Mouse (Mus musculus): ENCODE measurements around the gene Adgrf3.

Adgrf3 gene

GRCm38 (mm10) chr5:30201521-30201920 lies 4.0 kb downstream of the Adgrf3 start:
- no peak for DNase-seq (ENCODE audit: low spot score)

GRCm38 (mm10) chr5:30198257-30198656 lies 7.3 kb downstream of the Adgrf3 start:
- no peak for DNase-seq (ENCODE audit: low spot score)

GRCm38 (mm10) chr5:30195340-30195739 lies 10.2 kb downstream of the Adgrf3 start:
- DNase-seq (ENCODE audit: low spot score): no peak

GRCm38 (mm10) chr5:30192452-30192851 lies 13.1 kb downstream of the Adgrf3 start:
- no peak for DNase-seq (ENCODE audit: low spot score)

GRCm38 (mm10) chr5:30187687-30188485 lies 17.6 kb downstream of the Adgrf3 start:
- no peak for DNase-seq (ENCODE audit: low spot score)

- DNase-seq (ENCODE audit: low spot score): no peak
Measured at GRCm38 (mm10) chr5:30175811-30176210, 29.7 kb downstream of the Adgrf3 start.

- DNase-seq (ENCODE audit: low spot score): no peak
Measured at GRCm38 (mm10) chr5:30172931-30173692, 32.4 kb downstream of the Adgrf3 start.

GRCm38 (mm10) chr5:30172115-30172514 lies 33.4 kb downstream of the Adgrf3 start:
- no peak for DNase-seq (ENCODE audit: low spot score)

- peak; percentile 47 for DNase-seq (ENCODE audit: low spot score)
Measured at GRCm38 (mm10) chr5:30170303-30170940, 35.1 kb downstream of the Adgrf3 start.

GRCm38 (mm10) chr5:30165234-30165946 lies 40.1 kb downstream of the Adgrf3 start:
- no peak for DNase-seq (ENCODE audit: low spot score)

GRCm38 (mm10) chr5:30162339-30162738 lies 43.2 kb downstream of the Adgrf3 start:
- no peak for DNase-seq (ENCODE audit: low spot score)

GRCm38 (mm10) chr5:30161836-30162235 lies 43.7 kb downstream of the Adgrf3 start:
- DNase-seq (ENCODE audit: low spot score): no peak

GRCm38 (mm10) chr5:30159601-30160000 lies 45.9 kb downstream of the Adgrf3 start:
- no peak for DNase-seq (ENCODE audit: low spot score)

GRCm38 (mm10) chr5:30155821-30156629 lies 49.5 kb downstream of the Adgrf3 start:
- no peak for DNase-seq (ENCODE audit: low spot score)

- peak; percentile 10 for DNase-seq (ENCODE audit: low spot score)
Measured at GRCm38 (mm10) chr5:30155395-30155792, 50.1 kb downstream of the Adgrf3 start.

GRCm38 (mm10) chr5:30154474-30155394 lies 50.8 kb downstream of the Adgrf3 start, which contains the start of the genes Hadha and Hadhb:
Hadha (minus strand) TSS chr5:30155162.
Hadhb (plus strand) TSS chr5:30155248.
- DNase-seq (ENCODE audit: low spot score): peak; percentile 87

- DNase-seq (ENCODE audit: low spot score): no peak
Measured at GRCm38 (mm10) chr5:30154013-30154412, 51.5 kb downstream of the Adgrf3 start.

- no peak for DNase-seq (ENCODE audit: low spot score)
Measured at GRCm38 (mm10) chr5:30153222-30153621, 52.3 kb downstream of the Adgrf3 start.

GRCm38 (mm10) chr5:30152413-30152812 lies 53.1 kb downstream of the Adgrf3 start:
- no peak for DNase-seq (ENCODE audit: low spot score)

GRCm38 (mm10) chr5:30152007-30152406 lies 53.5 kb downstream of the Adgrf3 start:
- peak; percentile 41 for DNase-seq (ENCODE audit: low spot score)

Measured in ovary, adult 18-20 months (tissue).